Mouse (Mus musculus) heart, adult 2 months (tissue): Measurements from ENCODE around the gene Phf1.

Experiments used
- CTCF ChIP-seq: fragments of 200-600 bp; IDR thresholded peaks from 2 replicates; pipeline ENCODE4 v1.8.1; 2022; ENCODE audit warnings: antibody characterized with exemption, mild to moderate bottlenecking, moderate library complexity
- POLR2A ChIP-seq: fragments of 200-500 bp; IDR thresholded peaks from 2 replicates; pipeline ENCODE4 v1.6.1; 2011; ENCODE audit warnings: mild to moderate bottlenecking, low read depth, low read length, control low read depth; ENCODE audit not compliant: insufficient read depth

- TF ChIP-seq POLR2A: no peak
- no peak for TF ChIP-seq CTCF
Observed at GRCm38 (mm10) chr17:26981050-26981449, 48.2 kb downstream of the Phf1 start.
